Mouse (Mus musculus): ENCODE results near the gene Vps11.

DNA sequence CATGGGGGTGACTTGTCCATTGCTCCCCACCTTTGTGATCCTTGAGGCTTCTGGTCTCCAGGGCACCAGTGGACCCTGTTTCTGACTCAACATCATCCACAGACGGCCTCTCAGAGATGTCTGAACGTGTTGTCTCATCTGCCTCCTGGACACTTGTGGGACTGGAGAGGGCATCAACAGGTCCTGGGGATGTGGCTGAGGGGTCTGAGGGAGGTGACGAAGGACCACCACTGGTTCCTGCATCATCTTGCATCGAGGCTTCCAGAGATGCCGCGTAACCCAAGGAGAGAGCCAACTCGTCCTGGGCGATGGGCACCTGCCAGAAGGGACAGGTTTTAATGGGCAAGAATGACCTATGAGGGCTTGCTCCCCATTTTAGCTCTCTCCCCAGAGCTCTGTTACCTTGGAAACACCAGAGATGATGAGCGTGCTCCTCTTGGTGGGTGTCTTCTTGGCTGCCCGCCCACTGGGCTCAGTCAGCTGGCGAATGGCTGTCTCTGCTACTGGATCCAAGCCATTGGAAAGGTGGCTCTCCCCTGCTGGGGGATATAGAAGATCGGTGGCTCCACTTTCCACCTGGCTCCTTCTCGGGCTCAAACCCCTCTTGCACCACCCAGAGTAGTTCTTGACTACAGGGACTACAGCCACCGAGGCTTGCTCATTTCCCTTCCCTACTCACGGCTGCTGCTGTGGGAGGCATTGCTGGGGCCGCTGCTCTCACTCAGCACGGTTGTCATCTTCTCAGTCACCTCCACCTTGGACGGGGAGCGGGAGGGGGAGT, 47.8 kb downstream of the Vps11 start:
- TF ChIP-seq EP300 (IDR thresholded peaks at IDR 0.05; ENCODE audit: low read depth) (no peak), CTCF (IDR thresholded peaks at IDR 0.05; ENCODE audit: low read depth) (no peak)

All from heart, postnatal 0 days (tissue).